Mouse (Mus musculus) regulatory T cell (primary cell): Measurements from ENCODE around the gene Zkscan1.
"Not testable (repeated sequence)": the region's sequence is repeated elsewhere in the genome, so short reads cannot be mapped to it uniquely, and the experiment has no call there.

Source experiments
- in situ Hi-C: fragments of 300-600 bp; cut with MboI, MseI; formaldehyde crosslinking; loops from one replicate; pipeline ENCODE4 v1.15.1; 2025; ENCODE audit warnings: high pct_unique_total_duplicates

Gene Zkscan1

GRCm38 (mm10) chr5:138084996-138085395 is at the start of gene Zkscan1:
Gene Zkscan1, plus strand, starts transcription at chr5:138085084.
- in situ Hi-C loops = no loop called here

GRCm38 (mm10) chr5:138052894-138053293 is 32.0 kb upstream of the Zkscan1 start, which contains the start of gene Smok3c:
Gene Smok3c, plus strand, starts transcription at chr5:138053194.
- in situ Hi-C loops = loop anchor here (5.0 kb wide), 1 partner anchor 36 kb away; no protein-coding TSS in a partner anchor

GRCm38 (mm10) chr5:138073803-138074202 is 11.1 kb upstream of the Zkscan1 start:
- in situ Hi-C loops = no loop called here

GRCm38 (mm10) chr5:138075684-138076083 is 9.2 kb upstream of the Zkscan1 start:
- in situ Hi-C loops = no loop called here

GRCm38 (mm10) chr5:138076148-138076547 is 8.7 kb upstream of the Zkscan1 start:
- in situ Hi-C loops = no loop called here

- in situ Hi-C loops = no loop called here
Measured at GRCm38 (mm10) chr5:138080456-138080855, 4.4 kb upstream of the Zkscan1 start.

GRCm38 (mm10) chr5:138081446-138081845 is 3.4 kb upstream of the Zkscan1 start:
- in situ Hi-C loops = no loop called here

GRCm38 (mm10) chr5:138083318-138083900 is 1.5 kb upstream of the Zkscan1 start:
- in situ Hi-C loops = no loop called here

GRCm38 (mm10) chr5:138083936-138084335 is 948 bp upstream of the Zkscan1 start:
- in situ Hi-C loops = no loop called here

GRCm38 (mm10) chr5:138084507-138084906 is 377 bp upstream of the Zkscan1 start:
- in situ Hi-C loops = no loop called here

GRCm38 (mm10) chr5:138085421-138085911 is 582 bp downstream of the Zkscan1 start:
- in situ Hi-C loops = no loop called here

- in situ Hi-C loops = no loop called here
Measured at GRCm38 (mm10) chr5:138086842-138087241, 2.0 kb downstream of the Zkscan1 start.

- in situ Hi-C loops = no loop called here
Measured at GRCm38 (mm10) chr5:138088366-138088765, 3.5 kb downstream of the Zkscan1 start.

- in situ Hi-C loops = no loop called here
Measured at GRCm38 (mm10) chr5:138089108-138089551, 4.2 kb downstream of the Zkscan1 start.

- in situ Hi-C loops = no loop called here
Measured at GRCm38 (mm10) chr5:138090271-138090670, 5.4 kb downstream of the Zkscan1 start.

GRCm38 (mm10) chr5:138090737-138091136 is 5.9 kb downstream of the Zkscan1 start:
- in situ Hi-C loops = no loop called here

- in situ Hi-C loops = no loop called here
Measured at GRCm38 (mm10) chr5:138092771-138093170, 7.9 kb downstream of the Zkscan1 start.

GRCm38 (mm10) chr5:138094474-138094873 is 9.6 kb downstream of the Zkscan1 start:
- in situ Hi-C loops = no loop called here

GRCm38 (mm10) chr5:138104976-138105375 is 20.1 kb downstream of the Zkscan1 start:
- in situ Hi-C loops = no loop called here

- in situ Hi-C loops = no loop called here
Measured at GRCm38 (mm10) chr5:138107130-138107529, 22.2 kb downstream of the Zkscan1 start.

GRCm38 (mm10) chr5:138109847-138110396 is 25.0 kb downstream of the Zkscan1 start:
- in situ Hi-C loops = not testable (repeated sequence)

GRCm38 (mm10) chr5:138116255-138117198 is 31.6 kb downstream of the Zkscan1 start, which contains the start of gene Zscan21:
Gene Zscan21, plus strand, starts transcription at chr5:138116903.
- in situ Hi-C loops = loop anchor here (5.0 kb wide), 1 partner anchor 36 kb away; no protein-coding TSS in a partner anchor
